Mouse (Mus musculus): ENCODE data around the gene Dapk1.
A peak's percentile ranks its signal among the peaks of the same experiment; 100 is the strongest.
"Not testable (repeated sequence)": the region's sequence is repeated elsewhere in the genome, so short reads cannot be mapped to it uniquely, and the experiment has no call there.

Gene Dapk1

DNA sequence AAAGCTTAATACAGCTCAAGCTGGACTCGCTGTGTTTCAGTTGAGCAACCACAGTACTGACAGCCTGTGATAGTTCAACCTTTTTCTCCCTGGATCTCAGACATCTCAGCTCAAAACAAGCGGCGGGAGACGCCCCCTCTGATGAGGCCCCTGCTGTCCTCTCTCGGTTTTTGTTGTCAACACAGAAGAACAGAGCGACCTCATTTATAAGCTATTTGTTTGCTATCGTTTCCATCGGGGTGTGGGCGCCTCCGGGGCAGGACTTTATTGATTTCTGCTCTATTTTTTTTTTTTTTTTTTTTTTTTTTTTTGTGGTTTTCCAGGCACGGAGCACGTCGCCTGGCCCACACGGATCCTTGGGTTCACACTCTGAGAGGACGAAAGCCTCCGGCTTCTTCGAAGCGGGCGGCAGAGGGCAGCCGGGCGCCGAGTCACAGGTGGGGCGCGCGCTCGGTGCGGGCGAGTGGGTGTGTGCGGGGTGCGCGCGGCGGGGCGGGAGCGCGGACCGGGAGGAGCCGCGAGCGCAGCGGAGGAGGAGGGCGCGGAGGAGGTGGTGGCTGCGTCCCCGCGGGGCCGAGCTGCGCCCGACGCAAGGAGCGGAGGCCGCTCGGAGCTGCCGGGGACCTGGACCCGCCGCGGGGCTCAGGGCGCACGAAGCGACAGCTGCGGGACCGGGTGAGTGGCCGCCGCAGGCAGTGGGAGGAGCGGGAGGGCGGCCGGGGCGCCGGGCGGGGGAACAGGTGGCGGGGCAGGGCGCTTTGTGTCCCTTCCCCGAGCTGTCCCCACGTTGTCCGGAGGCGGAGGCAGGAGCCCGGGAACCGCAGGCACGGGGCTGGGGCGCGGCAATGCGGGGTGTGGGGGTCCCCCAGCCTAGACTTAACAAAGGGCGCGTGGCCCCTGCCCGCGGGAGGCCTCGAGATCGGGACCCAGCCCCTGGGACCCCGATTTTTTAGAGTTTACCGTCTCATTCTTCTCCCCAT is at the start of gene Dapk1:
Gene Dapk1, plus strand, starts transcription at position 512 of the 980 bp plus-strand sequence.
- peak; percentile 95 for DNase-seq (ENCODE audit: inconsistent ontology term)

DNA sequence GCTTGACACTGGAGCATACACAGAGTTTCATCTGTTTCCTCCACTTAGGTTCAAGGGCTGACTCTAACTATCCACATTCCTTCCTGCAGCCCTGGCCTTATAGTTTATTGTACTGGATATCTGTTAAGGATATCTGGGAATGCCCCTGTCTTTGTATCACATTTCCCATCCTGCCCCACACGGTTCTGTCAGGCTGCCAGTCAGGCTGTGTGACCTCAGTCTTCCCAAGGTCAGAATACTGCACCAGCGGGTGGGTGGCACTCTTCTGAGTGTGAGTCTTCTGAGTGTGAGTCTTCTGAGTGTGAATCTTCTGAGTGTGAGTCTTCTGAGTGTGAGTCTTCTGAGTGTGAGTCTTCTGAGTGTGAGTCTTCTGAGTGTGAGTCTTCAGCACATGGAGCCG is 48.4 kb upstream of the Dapk1 start:
- DNase-seq (ENCODE audit: inconsistent ontology term), result no peak

DNA sequence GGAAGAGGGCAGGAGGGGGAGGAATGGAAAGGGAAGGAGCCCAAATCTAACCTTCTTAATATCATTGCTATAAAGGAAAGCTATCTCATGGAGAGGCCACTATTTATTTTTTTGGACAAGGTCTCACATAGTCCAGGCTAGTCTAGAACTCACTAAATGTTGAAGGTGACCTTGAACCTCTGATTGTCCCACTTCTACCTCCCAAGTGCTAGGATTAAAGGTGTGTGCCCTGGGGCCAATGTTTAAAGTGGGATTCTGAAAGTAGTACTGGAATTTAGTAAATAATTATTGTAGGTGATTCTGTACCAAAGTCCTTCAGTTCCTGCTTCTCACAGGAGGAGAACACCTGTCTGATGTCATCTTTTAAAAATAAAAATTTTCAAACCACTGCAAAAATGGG is 45.3 kb upstream of the Dapk1 start:
- DNase-seq (ENCODE audit: inconsistent ontology term), result no peak

DNA sequence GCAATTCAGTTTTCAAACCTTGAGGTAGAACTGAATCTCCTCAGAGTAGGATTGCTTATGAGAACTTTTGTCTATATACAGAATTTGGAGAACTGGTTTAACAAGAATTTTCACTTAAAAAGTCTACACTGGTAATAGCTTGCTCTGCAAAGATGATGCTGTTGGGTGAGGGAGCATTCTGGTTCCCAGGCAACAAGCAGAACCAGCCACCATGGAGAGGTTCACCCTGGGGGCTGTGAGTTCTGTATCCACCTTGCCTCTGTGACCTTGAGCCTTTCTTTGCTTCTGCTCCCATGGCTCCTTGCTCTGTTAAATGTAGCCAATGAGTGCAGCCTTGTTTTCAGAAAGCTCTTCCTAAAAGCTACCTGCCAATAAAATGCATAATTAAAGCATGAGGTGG is 44.8 kb upstream of the Dapk1 start:
- no peak for DNase-seq (ENCODE audit: inconsistent ontology term)

DNA sequence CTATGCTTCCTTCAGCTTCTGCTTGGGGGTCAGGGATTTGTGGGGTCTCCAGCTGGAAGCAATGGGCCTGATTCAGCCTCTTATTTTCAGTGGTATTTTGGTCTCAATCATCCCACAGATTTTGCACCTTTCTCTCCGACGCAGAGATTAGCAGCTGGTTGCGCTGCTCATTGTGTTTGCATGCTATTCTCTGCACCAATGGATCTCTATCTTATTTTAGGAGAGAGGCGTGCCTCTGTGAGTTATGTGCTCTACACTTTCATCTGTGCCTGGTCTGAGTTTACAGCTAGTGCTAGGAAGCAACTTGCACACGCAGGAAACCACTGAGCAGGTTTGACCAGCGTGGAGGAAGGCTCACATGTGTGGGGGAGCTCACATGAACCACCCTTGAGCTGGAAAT is 37.4 kb upstream of the Dapk1 start:
- no peak for DNase-seq (ENCODE audit: inconsistent ontology term)

DNA sequence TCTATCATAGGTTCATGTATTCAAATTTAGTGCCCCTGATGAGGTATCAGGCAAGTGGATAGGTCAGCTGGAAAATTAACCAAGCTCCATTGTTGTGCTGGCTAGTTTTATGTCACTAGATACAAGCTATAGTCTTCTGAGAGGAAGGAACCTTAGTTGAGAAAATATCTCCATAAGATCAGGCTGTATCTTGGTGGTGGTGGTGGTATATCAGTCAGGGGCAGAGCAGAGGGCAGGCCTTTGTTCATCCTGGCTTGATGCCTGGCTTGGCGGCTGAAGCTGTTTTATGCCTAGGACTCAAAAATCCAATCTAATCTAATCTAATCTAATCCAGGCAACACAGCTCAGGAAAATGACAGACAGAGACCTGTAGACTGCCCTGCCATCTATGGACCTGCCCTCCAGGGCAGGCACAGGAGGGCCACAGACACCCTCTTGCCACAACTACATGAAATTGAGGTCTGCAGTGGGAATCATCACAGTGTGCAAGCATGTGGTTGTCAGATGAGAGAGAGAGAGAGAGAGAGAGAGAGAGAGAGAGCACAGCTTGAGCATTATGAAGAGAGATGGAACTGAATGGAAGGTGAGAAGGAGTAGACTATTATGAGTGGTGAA is 32.7 kb upstream of the Dapk1 start:
- no peak for DNase-seq (ENCODE audit: inconsistent ontology term)

DNA sequence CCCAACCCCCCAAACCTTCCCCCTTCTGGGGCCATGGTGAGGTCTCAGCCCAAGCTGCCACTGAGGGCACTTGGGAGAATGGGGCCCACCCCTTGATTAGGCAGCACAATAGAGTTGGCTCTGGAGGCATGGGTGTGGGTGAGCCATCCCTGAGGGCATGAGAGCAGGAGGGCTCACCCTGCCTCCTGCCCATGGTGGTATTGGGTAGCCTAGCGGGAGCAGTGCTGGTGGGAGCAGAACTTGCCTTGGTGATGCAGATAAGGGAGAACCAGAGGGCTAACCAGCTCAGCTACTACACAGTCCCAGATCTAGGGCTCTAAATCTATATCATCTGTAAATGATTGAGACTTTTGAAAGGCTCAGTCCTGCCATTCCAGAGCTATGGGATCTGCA is 32.2 kb upstream of the Dapk1 start:
- no peak for DNase-seq (ENCODE audit: inconsistent ontology term)

DNA sequence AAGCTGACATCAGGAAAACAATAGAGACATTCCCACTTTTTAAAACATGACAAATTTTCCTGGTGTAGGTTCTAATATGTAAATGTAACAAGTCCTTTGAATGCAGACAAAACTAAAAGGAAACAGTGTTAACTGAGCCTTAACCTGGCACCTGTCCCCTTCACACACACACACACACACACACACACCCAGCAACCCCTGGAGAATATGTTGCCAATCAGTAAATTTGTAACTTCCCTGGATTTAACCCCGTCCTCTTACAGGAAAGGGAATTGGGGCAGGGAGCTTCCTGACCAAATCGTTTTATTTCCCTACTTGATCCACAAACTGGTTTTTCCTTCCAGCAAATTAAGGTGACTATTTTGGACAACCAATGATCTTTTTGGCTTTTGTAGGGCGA is 28.2 kb upstream of the Dapk1 start:
- no peak for DNase-seq (ENCODE audit: inconsistent ontology term)

DNA sequence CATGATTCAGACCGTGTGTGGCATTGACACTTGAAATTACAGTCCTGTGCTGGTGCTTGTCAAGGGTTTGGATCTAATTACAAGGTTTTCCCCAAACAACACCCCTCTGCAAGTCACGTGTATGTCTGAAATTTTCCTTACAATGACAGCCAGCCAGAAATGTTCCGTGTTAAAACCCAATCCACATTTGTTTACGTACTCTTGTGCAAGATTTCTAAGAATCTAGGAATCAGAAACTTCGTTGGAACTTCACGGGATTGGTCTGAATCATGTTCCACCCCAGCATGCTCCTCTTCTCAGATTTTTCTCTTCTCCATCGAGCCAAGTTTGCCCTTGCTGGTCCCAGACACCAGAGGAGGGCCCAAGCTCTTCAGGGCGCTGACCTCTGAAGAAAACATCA is 27.8 kb upstream of the Dapk1 start:
- DNase-seq (ENCODE audit: inconsistent ontology term), result no peak

DNA sequence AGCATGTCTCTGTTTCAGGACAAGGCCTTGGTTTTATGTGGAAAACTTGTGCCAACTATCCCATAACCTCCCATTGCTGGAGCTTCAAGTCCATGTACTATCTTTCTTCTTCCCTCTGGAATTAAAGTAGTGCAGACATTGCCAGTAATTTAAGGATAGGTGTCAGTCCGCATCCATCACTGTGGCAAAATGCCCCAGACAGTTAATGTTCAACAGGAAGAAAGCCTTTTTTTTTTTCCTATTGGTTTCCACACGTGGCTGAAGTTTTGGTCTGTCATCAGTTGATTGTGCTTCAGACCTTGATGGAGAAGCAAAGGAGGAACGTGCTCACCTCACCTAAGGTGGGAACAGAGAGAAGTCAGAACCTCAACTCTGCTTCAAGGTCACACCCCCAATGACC is 23.2 kb upstream of the Dapk1 start:
- DNase-seq (ENCODE audit: inconsistent ontology term), result no peak

DNA sequence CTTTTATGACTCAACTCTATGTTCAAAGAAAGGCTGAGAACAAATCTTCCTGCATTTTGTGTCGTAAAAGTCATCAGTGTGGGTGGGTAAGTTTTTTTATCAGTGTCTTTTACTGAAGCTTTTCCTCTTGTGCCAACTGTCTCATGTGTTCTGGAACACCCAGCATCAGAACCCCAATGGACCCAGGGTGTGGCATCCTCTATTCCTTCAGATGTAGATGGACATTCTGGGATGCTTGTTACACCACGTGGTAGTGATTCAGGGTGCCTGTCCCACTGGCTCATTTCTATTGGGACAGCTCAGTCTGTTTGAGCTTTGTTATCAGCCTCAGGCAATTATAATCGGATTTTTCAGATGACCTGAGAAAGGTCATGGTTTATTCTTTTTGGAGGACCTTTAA is 6.9 kb upstream of the Dapk1 start:
- no peak for DNase-seq (ENCODE audit: inconsistent ontology term)

DNA sequence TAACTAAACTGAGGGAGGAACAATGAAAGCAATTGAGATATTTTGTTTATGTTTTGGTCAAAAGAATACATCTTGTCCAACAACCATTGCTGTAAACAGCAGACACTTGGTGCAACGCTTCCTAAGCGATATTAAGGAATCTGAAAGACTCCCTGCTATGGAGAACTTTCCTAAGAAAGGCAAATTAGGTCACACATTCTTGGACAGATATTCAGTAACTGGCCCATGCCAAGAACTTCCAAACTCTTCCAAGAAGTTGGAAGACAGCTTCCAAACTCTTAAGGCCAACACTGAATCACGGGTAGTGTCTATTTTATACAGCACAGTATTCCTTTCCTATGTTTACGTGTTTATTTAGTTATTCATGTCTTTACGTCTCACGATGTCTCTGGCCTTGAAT is 6.2 kb upstream of the Dapk1 start:
- no peak for DNase-seq (ENCODE audit: inconsistent ontology term)

DNA sequence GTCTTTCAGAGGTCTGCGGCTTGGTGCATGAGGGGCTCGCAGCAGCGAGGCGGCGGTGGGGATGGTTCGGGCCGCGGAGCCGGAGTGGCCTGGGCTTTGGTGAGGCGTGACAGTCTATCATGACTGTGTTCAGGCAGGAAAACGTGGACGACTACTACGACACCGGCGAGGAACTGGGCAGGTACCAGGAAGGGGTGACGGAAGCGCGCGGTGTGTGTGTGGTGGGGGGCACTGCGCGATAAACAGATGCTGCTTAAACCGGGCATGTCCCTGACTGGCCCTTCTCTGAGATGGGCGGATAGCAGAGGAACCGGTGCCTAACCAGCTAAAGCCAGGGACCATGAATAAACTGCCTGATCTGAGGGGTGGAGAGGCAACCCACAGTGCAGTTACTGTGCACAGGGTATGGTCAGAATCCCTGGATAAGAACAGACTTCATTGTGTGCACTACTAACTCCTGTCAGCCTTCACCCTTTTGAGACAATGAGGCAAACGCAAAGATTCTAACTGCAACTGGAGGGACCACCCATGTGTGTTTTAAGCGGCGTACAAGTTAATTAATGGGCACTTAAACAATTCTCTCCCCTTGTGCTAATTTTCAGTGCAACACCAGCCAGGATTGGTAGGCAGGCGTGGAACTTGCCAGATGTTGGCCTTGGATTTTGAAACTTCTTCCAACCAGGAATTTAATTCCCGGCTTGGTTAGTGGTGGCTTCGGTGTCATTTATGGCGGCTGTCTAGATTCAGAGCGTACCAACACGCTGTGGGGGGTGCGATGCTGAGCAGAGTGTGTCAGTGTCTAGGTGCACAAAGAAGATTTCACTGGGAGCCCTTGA is 887 bp downstream of the Dapk1 start:
- DNase-seq (ENCODE audit: inconsistent ontology term), result peak; percentile 58

DNA sequence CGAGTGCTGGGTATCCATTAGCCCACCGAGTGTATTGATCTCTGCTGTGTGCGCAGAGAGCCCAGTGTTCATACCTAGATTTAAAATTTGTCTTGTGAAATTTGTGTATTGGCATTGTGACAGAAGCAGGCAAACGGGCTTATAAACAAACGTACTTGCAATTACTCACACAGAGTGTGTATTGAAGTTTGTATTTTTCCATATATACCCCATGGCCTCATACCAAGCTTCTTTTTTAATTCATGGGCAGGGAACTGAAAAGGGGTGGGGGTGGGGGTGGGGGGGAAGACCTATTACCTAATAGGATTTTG is 1.5 kb downstream of the Dapk1 start:
- DNase-seq (ENCODE audit: inconsistent ontology term), result peak; percentile 19

DNA sequence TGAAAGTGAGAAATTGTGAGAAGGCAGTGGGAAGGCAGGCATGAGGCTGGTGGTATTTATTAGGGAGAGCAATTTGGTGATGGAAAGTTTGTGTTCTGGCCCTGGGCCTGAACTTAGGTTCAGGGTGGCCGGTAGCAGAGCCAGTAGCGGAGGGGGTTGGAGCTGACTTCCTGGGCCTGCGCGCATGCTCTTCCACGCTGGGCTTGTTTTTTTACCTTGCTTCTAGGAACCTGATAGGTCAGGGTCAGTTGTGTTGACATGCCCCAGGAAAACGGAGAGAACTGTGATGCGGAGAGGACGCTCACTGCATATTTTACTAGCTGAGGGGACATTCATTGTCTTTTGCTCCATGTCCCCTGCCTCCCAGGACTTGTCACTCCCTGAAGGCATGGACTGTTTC is 5.7 kb downstream of the Dapk1 start:
- no peak for DNase-seq (ENCODE audit: inconsistent ontology term)

DNA sequence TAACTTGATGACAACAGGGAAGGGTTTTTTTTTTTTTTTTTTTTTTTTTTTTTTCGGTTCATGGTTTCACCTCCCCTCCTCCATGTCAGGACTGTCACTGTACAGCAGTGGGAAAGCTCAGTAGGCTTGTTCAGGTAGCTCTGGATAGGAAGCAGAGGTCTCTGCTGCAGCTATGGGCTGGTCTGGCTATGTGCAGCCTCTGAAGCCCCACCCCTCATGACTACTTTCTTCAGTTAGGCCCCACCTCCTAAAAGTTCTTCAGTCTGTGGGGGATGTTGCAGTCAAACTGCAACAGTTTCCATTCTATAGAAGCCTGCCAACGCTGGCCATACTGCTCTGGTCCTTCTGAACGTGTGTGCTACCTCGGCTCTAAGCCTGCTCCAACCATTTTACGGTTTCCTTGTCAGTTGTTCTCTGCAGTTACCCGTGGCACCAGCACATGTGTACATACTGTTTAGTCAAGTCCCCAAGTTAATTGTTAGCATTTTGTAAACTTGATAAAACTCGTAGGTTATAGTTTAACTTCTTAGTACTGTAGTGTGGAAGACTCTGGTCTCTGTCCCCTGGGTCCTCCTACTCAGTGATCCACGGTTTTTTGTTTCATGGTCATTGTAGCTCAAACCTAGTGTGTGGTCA is 6.8 kb downstream of the Dapk1 start:
- DNase-seq (ENCODE audit: inconsistent ontology term), result no peak

DNA sequence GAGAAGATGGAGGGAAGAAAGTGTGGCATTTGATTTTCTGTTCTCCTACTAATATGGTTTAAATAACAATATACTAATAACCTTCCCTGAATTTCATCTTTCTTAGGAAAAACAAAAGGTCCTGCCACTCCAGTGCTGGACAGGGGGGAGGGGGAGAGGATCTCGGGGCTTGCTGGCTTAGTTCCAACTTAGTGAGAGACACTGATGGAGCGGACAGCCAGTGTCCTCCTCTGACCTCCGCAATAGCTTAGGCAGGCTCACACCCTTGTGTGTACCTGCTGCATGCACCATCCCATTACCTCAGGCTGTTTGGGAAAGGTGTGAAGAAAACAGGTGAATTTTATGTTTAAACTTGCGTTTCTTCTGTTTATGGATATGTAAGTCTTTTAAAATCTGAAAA is 7.5 kb downstream of the Dapk1 start:
- DNase-seq (ENCODE audit: inconsistent ontology term), result no peak

DNA sequence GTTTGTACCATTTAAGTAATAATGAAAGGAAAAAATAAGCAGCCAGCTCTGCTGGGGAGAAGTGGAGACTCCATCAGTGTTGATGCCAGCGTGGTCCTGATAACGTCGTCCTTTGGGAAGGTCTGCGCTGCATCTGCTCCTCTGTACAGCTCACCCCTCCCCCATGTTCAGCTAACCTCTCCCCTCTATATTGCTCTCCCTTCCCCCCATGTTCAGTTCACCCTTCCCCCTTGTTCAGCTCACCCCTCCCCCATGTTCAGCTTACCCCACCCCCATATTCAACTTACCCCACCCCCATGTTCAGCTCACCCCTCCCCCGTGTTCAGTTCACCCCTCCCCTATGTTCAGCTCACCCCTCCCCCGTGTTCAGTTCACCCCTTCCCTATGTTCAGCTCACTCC is 8.8 kb downstream of the Dapk1 start:
- DNase-seq (ENCODE audit: inconsistent ontology term), result no peak

DNA sequence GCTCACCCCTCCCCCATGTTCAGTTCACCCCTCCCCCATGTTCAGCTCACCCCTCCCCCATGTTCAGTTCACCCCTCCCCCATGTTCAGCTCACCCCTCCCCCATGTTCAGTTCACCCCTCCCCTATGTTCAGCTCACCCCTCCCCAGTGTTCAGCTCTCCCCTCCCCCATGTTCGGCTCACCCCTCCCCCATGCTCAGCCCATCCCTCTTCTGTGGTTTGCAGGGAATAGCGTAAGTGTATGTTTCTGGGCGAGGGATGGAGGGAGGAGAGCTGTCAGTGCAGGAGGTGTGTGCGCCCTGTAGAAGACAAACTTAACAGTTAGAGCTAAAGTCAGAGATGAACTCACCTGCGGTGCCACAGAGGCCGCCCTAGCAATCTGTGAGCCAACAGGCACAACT is 9.2 kb downstream of the Dapk1 start:
- DNase-seq (ENCODE audit: inconsistent ontology term), result not testable (repeated sequence)

DNA sequence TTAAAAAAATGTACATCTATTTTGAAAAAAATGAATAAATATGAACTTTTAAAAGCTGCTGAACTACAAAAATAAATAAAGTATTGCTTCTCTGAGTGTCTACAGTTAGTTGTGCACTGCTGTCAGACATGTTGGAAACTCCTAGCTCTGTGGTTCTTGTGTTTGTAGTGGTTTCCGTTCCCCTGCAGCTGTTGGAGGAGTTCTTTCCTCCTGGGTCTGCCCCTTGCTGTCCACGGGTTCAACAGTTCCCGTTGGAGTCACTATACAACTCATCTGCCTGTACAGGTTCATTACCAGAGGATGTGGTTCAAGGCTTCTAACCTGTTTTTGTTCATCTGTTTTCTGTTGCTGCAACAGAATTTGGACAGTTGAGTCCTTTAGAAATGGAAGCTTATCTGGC is 10.4 kb downstream of the Dapk1 start:
- DNase-seq (ENCODE audit: inconsistent ontology term), result no peak

DNA sequence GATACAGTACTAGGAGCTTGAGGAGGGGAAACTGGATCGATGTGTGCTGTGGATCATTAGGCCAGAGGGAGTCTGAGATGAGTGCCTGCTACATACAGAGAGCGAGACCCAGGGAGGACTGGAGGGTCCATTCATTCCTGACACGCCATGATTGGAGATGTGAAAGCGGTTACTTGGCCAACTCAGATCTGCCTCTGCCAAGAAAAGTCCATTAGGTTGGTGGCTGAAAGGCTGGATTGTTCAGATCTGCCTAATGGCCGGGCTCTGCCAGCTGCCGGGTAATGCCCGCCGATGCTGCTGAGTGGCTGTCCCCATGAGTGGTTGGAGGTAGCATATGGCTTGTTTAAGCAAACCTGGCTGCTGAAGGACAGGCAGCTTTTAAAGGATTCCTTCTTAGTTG is 12.4 kb downstream of the Dapk1 start:
- DNase-seq (ENCODE audit: inconsistent ontology term), result peak; percentile 82

DNA sequence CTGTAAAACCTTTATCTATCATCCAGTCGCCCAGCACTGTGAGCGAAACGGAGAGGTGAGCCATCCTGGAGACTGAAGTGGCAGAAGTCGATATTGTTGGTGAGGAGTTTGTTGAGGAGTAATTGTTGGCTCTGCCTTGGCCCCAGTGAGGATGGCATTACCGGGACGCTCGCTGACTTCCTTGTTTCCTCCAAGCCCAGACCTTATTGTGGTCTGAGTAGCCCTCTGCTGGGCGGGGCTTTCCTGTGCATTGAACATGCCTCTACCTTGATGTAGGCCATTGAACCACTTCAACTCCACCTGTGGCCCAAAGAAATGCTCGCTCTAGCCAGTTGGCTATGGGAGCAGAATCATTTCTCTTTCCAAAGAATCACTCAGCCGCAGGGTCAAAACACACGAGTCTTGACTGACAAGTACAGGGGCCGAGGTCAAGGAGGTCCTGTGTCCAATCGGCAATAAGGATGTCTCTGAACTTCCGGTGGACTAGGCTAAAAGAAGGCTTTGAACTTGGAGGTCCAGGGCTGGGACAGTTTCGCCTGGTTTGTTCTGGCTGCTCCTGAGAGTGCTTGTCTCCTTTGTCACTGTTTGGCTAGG is 13.4 kb downstream of the Dapk1 start:
- no peak for DNase-seq (ENCODE audit: inconsistent ontology term)
